9 mouse cellular contexts compared by ENCODE assay signal in genomic region chr16:31492921-31493549, GRCm38 (mm10).
DNase-seq lines count a peak whose midpoint lies in the region; ATAC-seq and TF ChIP-seq lines count a peak whose summit lies in the region.
"Had no signal": no experiment of that assay in that cellular context is flagged by ENCODE, and none has a peak within 500 bp of the region (broad histone marks: within the 10 kb centered on the region; RNA-seq: fewer than 3 reads in every experiment).

No protein-coding gene starts in this region.

- H3K4me1 ChIP-seq in limb, embryonic 13.5 days = peaks cover 41% of the 10 kb centered on the region
- H3K4me1 ChIP-seq in stomach, postnatal 0 days (replicated peaks; ENCODE audit: control insufficient read depth, insufficient read depth) = peaks cover 13% of the 10 kb centered on the region

- peak overlapping the region; percentile 44; the same call in 1 of the 2 replicates for H3K27ac ChIP-seq in limb, embryonic 13.5 days
- peak overlapping the region; percentile 78 for H3K27ac ChIP-seq in stomach, postnatal 0 days (replicated peaks)
- H3K27ac ChIP-seq: neural tube, embryonic 12.5 days had no signal

- H3K4me2 ChIP-seq in limb, embryonic 13.5 days (replicated peaks) = 0 out of 2 replicates have a peak overlapping the region, but pooled peaks have one; percentile 23
- H3K4me2 ChIP-seq in stomach, postnatal 0 days (replicated peaks; ENCODE audit: low read depth) = peak overlapping the region; percentile 29
- H3K4me2 ChIP-seq: neural tube, embryonic 12.5 days had no signal

- peak; percentile 16 for DNase-seq in embryo, embryonic 9.5 days (ENCODE audit: extremely low spot score)
- no peak for DNase-seq in embryo, embryonic 10 days (ENCODE audit: low spot score)
- peak; percentile 73 for DNase-seq in Muller cell, postnatal 12 days (ENCODE audit: inconsistent ontology term)
- DNase-seq in fat pad, adult 2 months (ENCODE audit: extremely low read depth, low read depth, low spot score) = peak; percentile 87
- DNase-seq in stomach, postnatal 0 days (ENCODE audit: low spot score) = peak; percentile 86
- DNase-seq in right cerebral cortex, postnatal 14 days = no peak
- no peak for DNase-seq in ovary, adult 18-20 months (ENCODE audit: low spot score)

- TF ChIP-seq EP300 in stomach, postnatal 0 days (optimal IDR thresholded peaks at IDR 0.05) = no peak

- no peaks in the 10 kb centered on the region for H3K36me3 ChIP-seq in limb, embryonic 13.5 days
- H3K36me3 ChIP-seq in stomach, postnatal 0 days (ENCODE audit: control insufficient read depth, insufficient read depth, low read length) = no peaks in the 10 kb centered on the region
- H3K36me3 ChIP-seq: neural tube, embryonic 12.5 days had no signal

- H3K4me3 ChIP-seq in limb, embryonic 13.5 days = no peak overlapping the region
- no peak overlapping the region for H3K4me3 ChIP-seq in stomach, postnatal 0 days (ENCODE audit: low read depth, low read length)
- H3K4me3 ChIP-seq: neural tube, embryonic 12.5 days had no signal

- WGBS in limb, embryonic 13.5 days = 38% methylated on average over 12 of the region's 12 CpGs
- WGBS in stomach, postnatal 0 days = 19% methylated on average over 12 of the region's 12 CpGs

- no peak for ATAC-seq in limb, embryonic 13.5 days (ENCODE audit: low FRiP score, low read depth)
- peak; percentile 86 for ATAC-seq in stomach, postnatal 0 days (ENCODE audit: low FRiP score, low TSS enrichment)

- no peaks in the 10 kb centered on the region for H3K27me3 ChIP-seq in limb, embryonic 13.5 days
- no peaks in the 10 kb centered on the region for H3K27me3 ChIP-seq in stomach, postnatal 0 days (ENCODE audit: control insufficient read depth, insufficient read depth, low read length)
- H3K27me3 ChIP-seq: neural tube, embryonic 12.5 days had no signal

- no peaks in the 10 kb centered on the region for H3K9me3 ChIP-seq in limb, embryonic 13.5 days
- H3K9me3 ChIP-seq in stomach, postnatal 0 days (ENCODE audit: control insufficient read depth, low read length) = no peaks in the 10 kb centered on the region
- H3K9me3 ChIP-seq: neural tube, embryonic 12.5 days had no signal

- H3K9ac ChIP-seq in limb, embryonic 13.5 days = no peak overlapping the region
- 0 out of 2 replicates have a peak overlapping the region, but pooled peaks have one; percentile 14 for H3K9ac ChIP-seq in stomach, postnatal 0 days (ENCODE audit: low read length)
- H3K9ac ChIP-seq: neural tube, embryonic 12.5 days had no signal

- no peak for TF ChIP-seq CTCF in stomach, postnatal 0 days (IDR thresholded peaks at IDR 0.05; ENCODE audit: low read depth)

Comparison
In these comparisons a context has a peak if more than half of its experiments do, and no peak if none do; other contexts are left out.
1. DNase-seq: peak in embryo, embryonic 9.5 days (single experiment), Muller cell, postnatal 12 days (single experiment), fat pad, adult 2 months (single experiment) and stomach, postnatal 0 days (single experiment); none in embryo, embryonic 10 days (single experiment), right cerebral cortex, postnatal 14 days (single experiment) and ovary, adult 18-20 months (single experiment).